Mouse (Mus musculus) limb, embryonic 11.5 days (tissue): ENCODE results near the gene Kbtbd2. TPM values are rescaled to one million over a fixed set of nuclear protein-coding genes. Genes with fewer than 3 reads are reported as not detected.
A peak's percentile ranks its signal among the peaks of the same experiment; 100 is the strongest.

Experiments used
- ATAC-seq: fragments of 200-750 bp; cut with Nextera tagmentation; 2 replicates; pipeline ENCODE4 v1.8.0; 2017; ENCODE audit warnings: low read depth; ENCODE audit not compliant: insufficient number of reproducible peaks, low FRiP score, low TSS enrichment
- DNase-seq: peaks from one replicate; pipeline ENCODE4 v3.0.0-alpha.2; 2015; ENCODE audit warnings: low spot score
- H3K27ac ChIP-seq: fragments of 300-500 bp; sonication (generic); replicated peaks from 2 replicates; pipeline ENCODE4 v1.5.1; 2014; ENCODE audit warnings: low read depth, mild to moderate bottlenecking, low read length
- H3K27me3 ChIP-seq: fragments of 300-500 bp; sonication (generic); 2 replicates; pipeline ENCODE4 v1.6.1; 2014; ENCODE audit warnings: mild to moderate bottlenecking, low read length, mixed read lengths; ENCODE audit not compliant: control insufficient read depth, insufficient read depth
- H3K36me3 ChIP-seq: fragments of 300-500 bp; sonication (generic); 2 replicates; pipeline ENCODE4 v1.6.1; 2014; ENCODE audit warnings: mild to moderate bottlenecking, low read length, moderate library complexity, mixed read lengths; ENCODE audit not compliant: control insufficient read depth, insufficient read depth
- H3K4me1 ChIP-seq: fragments of 300-500 bp; sonication (generic); 2 replicates; pipeline ENCODE4 v1.6.1; 2014; ENCODE audit warnings: low read length, mixed read lengths; ENCODE audit not compliant: control insufficient read depth, insufficient read depth
- H3K4me2 ChIP-seq: fragments of 300-500 bp; sonication (generic); 2 replicates; pipeline ENCODE4 v1.6.1; 2014; ENCODE audit warnings: low read depth, mild to moderate bottlenecking, moderate library complexity; ENCODE audit not compliant: severe bottlenecking
- H3K4me3 ChIP-seq: fragments of 300-500 bp; sonication (generic); 2 replicates; pipeline ENCODE4 v1.5.1; 2014; ENCODE audit warnings: low read depth, low read length
- H3K9ac ChIP-seq: fragments of 300-500 bp; sonication (generic); 2 replicates; pipeline ENCODE4 v1.6.1; 2014; ENCODE audit warnings: mild to moderate bottlenecking, low read length
- H3K9me3 ChIP-seq: fragments of 300-500 bp; sonication (generic); 2 replicates; pipeline ENCODE4 v1.6.1; 2016; ENCODE audit warnings: low read length; ENCODE audit not compliant: control insufficient read depth
- WGBS: fragments of 180-500 bp; shearing (Covaris S2); extraction: QIAGEN DNeasy Blood & Tissue Kit; methylation state at CpG from one replicate; pipeline ENCODE4 v1.1.7; 2014; 5-methylcytosine and 5-hydroxymethylcytosine counted together
- polyA plus RNA-seq: library from polyadenylated mRNA; unstranded; fragments of >200 nt; fragmentation: Nextera tagmentation; extraction: Ambion mirVana; gene quantifications from 2 replicates; pipeline ENCODE4 v1.2.1, GENCODE M21; 2014

The Kbtbd2 gene
- polyA plus RNA-seq, 1 experiment from 2014 or later, result 34.6 TPM

DNA sequence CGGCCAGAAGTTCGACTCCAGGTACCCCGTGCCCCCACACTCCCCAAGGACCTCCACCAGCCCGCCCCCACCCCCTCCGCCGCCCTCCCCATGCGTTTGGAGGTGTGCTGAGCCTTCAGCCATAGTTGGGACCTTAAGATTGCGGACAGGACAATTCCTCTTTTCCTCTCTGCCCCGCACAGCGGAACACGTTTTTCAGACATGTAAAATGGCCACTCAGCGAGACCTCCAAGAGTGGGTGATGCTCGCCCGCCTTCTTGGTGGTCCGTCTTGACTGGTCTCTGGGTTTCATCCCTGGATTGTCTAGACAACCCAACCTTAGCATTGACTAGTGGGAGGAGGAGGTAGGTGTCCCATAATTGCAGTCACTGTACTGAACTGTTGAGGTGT lies 34.8 kb upstream of the Kbtbd2 start:
- Histone ChIP-seq H3K4me3 (peak overlapping the region; percentile 69), H3K27ac (peak overlapping the region; percentile 68; the same call in 1 of the 2 replicates), H3K27me3 (no peaks in the 10 kb centered on the region), H3K9ac (peak overlapping the region; percentile 78), H3K4me2 (peak overlapping the region; percentile 52), H3K36me3 (0 out of 2 replicates have a peak, but pooled peaks cover 2% of the 10 kb centered on the region), H3K4me1 (no peaks in the 10 kb centered on the region), H3K9me3 (no peaks in the 10 kb centered on the region)
- DNase-seq (peak; percentile 57), ATAC-seq (peak; percentile 31; the same call in 1 of the 2 replicates)
- WGBS, result 3% methylated on average over 15 of the region's 15 CpGs

- Histone ChIP-seq H3K9me3 (no peaks in the 10 kb centered on the region), H3K4me3 (peak within 1 kb of the TSS; percentile 69), H3K4me1 (no peaks in the 10 kb centered on the region), H3K4me2 (peak within 1 kb of the TSS; percentile 52), H3K27ac (peak within 1 kb of the TSS; percentile 68; the same call in 1 of the 2 replicates), H3K9ac (peak within 1 kb of the TSS; percentile 78), H3K27me3 (no peaks in the 10 kb centered on the region), H3K36me3 (0 out of 2 replicates have a peak, but pooled peaks cover 2% of the 10 kb centered on the region)
- 0% methylated on average over 44 of the region's 58 CpGs for WGBS
- DNase-seq, result peak; percentile 87
- peak; percentile 93 for ATAC-seq
These were observed 34.2 kb upstream of the Kbtbd2 start, which contains the start of gene Fkbp9 for GRCm38 (mm10) chr6:56831697-56832406. TSS of gene Fkbp9 (plus strand) at chr6:56832059.

DNA sequence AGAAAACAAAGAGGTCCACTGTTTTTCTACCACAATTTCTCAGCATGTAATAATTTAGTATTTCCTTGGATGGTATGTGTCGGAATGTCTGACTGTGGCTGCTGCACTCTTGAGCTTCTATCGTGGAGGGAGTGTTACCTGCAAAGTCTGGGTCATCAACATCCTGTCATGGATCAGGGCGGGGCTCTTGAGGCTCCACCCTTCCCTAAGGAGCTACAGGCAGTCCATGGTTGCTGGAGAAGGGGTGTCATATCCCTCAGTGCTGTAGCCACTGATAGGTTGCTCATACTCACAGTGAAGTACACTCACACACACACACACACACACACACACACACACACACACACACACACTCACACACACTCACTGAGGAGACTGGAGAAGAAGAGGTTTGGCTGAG lies 28.0 kb upstream of the Kbtbd2 start:
- WGBS, result 50% methylated on average over 3 of the region's 3 CpGs
- no peak for ATAC-seq

DNA sequence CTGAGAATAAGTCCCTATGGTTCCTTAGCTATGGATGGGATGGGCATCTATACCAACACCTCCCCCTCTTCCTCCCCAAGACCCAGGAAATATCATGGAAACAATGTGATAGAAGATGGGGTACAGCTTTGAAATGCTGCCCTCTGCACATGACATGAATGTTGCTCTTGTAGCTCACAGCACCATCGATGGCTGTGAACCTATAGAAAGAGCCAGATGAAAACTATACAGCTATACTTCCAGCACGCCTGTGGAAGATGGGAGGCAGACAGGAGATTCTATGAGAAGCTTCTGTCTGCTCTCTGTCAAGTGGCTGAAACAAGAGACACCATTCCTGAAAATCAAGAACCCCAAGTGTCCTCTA lies 21.5 kb upstream of the Kbtbd2 start:
- Histone ChIP-seq H3K4me1 (no peaks in the 10 kb centered on the region), H3K4me2 (no peak overlapping the region), H3K9ac (no peak overlapping the region), H3K27ac (no peak overlapping the region), H3K4me3 (no peak overlapping the region), H3K27me3 (no peaks in the 10 kb centered on the region), H3K9me3 (no peaks in the 10 kb centered on the region), H3K36me3 (no peaks in the 10 kb centered on the region)
- WGBS, result 75% methylated on average over 2 of the region's 2 CpGs
- DNase-seq (no peak), ATAC-seq (no peak)

More for the DNA sequence above, 28.0 kb upstream of the Kbtbd2 start:
- H3K4me2 ChIP-seq, result no peak overlapping the region
- DNase-seq, result no peak
- no peak overlapping the region for H3K27ac ChIP-seq
- H3K9ac ChIP-seq, result no peak overlapping the region
- no peak overlapping the region for H3K4me3 ChIP-seq
- no peaks in the 10 kb centered on the region for H3K4me1 ChIP-seq
- H3K36me3 ChIP-seq, result no peaks in the 10 kb centered on the region
- no peaks in the 10 kb centered on the region for H3K9me3 ChIP-seq
- H3K27me3 ChIP-seq, result no peaks in the 10 kb centered on the region

- no peaks in the 10 kb centered on the region for H3K4me1 ChIP-seq
- H3K4me3 ChIP-seq, result no peak overlapping the region
- no peaks in the 10 kb centered on the region for H3K36me3 ChIP-seq
- H3K9ac ChIP-seq, result no peak overlapping the region
- H3K9me3 ChIP-seq, result no peaks in the 10 kb centered on the region
- ATAC-seq (no peak), DNase-seq (no peak)
- no peak overlapping the region for H3K4me2 ChIP-seq
- no peaks in the 10 kb centered on the region for H3K27me3 ChIP-seq
- WGBS, result 73% methylated on average over 5 of the region's 5 CpGs
- H3K27ac ChIP-seq, result no peak overlapping the region
These were observed 21.0 kb upstream of the Kbtbd2 start for GRCm38 (mm10) chr6:56818436-56819123.

- Histone ChIP-seq H3K4me3 (no peak overlapping the region), H3K9ac (no peak overlapping the region), H3K4me2 (no peak overlapping the region), H3K9me3 (no peaks in the 10 kb centered on the region), H3K27ac (no peak overlapping the region), H3K36me3 (no peaks in the 10 kb centered on the region), H3K4me1 (no peaks in the 10 kb centered on the region), H3K27me3 (no peaks in the 10 kb centered on the region)
- 75% methylated on average over 2 of the region's 2 CpGs for WGBS
- DNase-seq (no peak), ATAC-seq (no peak)
These were observed 15.7 kb upstream of the Kbtbd2 start for GRCm38 (mm10) chr6:56813332-56813731.

DNA sequence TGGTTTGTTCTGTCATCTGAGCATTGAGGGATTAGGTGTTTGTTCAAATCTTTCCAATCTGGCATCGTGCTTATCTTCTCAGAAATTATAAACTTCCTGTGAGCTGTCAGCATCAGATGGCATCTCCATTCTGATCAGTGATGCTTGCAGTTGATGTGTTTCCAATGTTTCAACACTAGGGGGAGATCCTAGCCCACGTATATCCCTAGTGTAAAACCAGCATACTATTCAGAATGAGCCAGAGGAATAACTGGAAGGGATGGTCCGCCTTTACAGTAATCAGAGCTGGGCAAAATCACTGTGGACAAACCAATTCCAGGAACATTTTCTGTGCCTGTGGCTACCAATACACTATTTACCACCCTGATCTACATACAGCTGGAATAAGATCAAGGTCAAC lies 11.0 kb upstream of the Kbtbd2 start:
- Histone ChIP-seq H3K4me1 (no peaks in the 10 kb centered on the region), H3K9ac (no peak overlapping the region), H3K27ac (no peak overlapping the region), H3K4me2 (no peak overlapping the region), H3K4me3 (no peak overlapping the region), H3K27me3 (no peaks in the 10 kb centered on the region), H3K9me3 (no peaks in the 10 kb centered on the region), H3K36me3 (no peaks in the 10 kb centered on the region)
- WGBS, result 20% methylated on average over 3 of the region's 3 CpGs
- DNase-seq, result peak; percentile 38
- 0 out of 2 replicates have a peak, but pooled peaks have one; percentile 57 for ATAC-seq

DNA sequence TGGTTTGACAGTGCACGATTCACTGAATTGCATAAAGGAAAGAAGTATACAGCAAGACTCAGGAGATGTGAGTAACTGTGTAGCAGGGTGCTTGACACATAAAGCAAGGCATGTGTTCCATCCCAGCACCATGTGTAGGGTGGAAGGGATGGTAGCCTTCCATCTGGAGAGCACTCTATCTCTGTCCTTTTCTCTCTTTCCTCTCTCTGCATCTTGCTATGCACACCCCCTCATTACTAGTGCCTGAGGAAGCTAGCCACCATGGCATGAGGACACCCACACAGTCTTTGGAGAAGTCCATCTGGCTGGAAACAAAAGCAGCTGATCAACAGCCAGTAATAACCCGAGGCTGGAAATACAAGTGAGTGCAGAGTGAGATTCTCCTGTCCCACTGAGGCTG lies 8.6 kb upstream of the Kbtbd2 start:
- no peaks in the 10 kb centered on the region for H3K27me3 ChIP-seq
- no peaks in the 10 kb centered on the region for H3K9me3 ChIP-seq
- no peak overlapping the region for H3K9ac ChIP-seq
- 76% methylated on average over 2 of the region's 2 CpGs for WGBS
- H3K36me3 ChIP-seq, result no peaks in the 10 kb centered on the region
- no peaks in the 10 kb centered on the region for H3K4me1 ChIP-seq
- H3K4me2 ChIP-seq, result no peak overlapping the region
- DNase-seq (no peak), ATAC-seq (no peak)
- H3K27ac ChIP-seq, result no peak overlapping the region
- H3K4me3 ChIP-seq, result no peak overlapping the region
